ENCODE assay signal across 12 mouse cellular contexts in genomic region chr8:128034127-128034526, GRCm38 (mm10).
A peak's percentile ranks its signal among the peaks of the same experiment; 100 is the strongest.
DNase-seq lines count a peak whose midpoint lies in the region; ATAC-seq and TF ChIP-seq lines count a peak whose summit lies in the region.
"Had no signal": no experiment of that assay in that cellular context is flagged by ENCODE, and none has a peak within 500 bp of the region (broad histone marks: within the 10 kb centered on the region; RNA-seq: fewer than 3 reads in every experiment).

No protein-coding gene starts in this region.

- no peaks in the 10 kb centered on the region for H3K9me3 ChIP-seq in intestine, embryonic 16.5 days (ENCODE audit: control insufficient read depth, low read length)
- no peaks in the 10 kb centered on the region for H3K9me3 ChIP-seq in intestine, postnatal 0 days (ENCODE audit: control insufficient read depth)
- no peaks in the 10 kb centered on the region for H3K9me3 ChIP-seq in lung, embryonic 15.5 days
- H3K9me3 ChIP-seq in forebrain, embryonic 16.5 days (ENCODE audit: control insufficient read depth, low read length): no peaks in the 10 kb centered on the region
- H3K9me3 ChIP-seq: forebrain, embryonic 10.5 days; liver, embryonic 12.5 days; midbrain, embryonic 15.5 days had no signal

- H3K27ac ChIP-seq in intestine, embryonic 16.5 days (ENCODE audit: low read length): no peak overlapping the region
- H3K27ac ChIP-seq in intestine, postnatal 0 days (ENCODE audit: low read depth, low read length): no peak overlapping the region
- H3K27ac ChIP-seq in lung, embryonic 15.5 days: no peak overlapping the region
- H3K27ac ChIP-seq in forebrain, embryonic 16.5 days (ENCODE audit: low read length): no peak overlapping the region
- H3K27ac ChIP-seq: forebrain, embryonic 10.5 days; liver, embryonic 12.5 days; midbrain, embryonic 15.5 days had no signal

- 60% methylated on average over 6 of the region's 6 CpGs for WGBS in intestine, embryonic 16.5 days
- 43% methylated on average over 6 of the region's 6 CpGs for WGBS in intestine, postnatal 0 days
- WGBS in lung, embryonic 15.5 days: 24% methylated on average over 6 of the region's 6 CpGs
- 76% methylated on average over 6 of the region's 6 CpGs for WGBS in forebrain, embryonic 16.5 days

- no peak for TF ChIP-seq CTCF in intestine, postnatal 0 days (IDR thresholded peaks at IDR 0.05; ENCODE audit: low read depth)

- ATAC-seq in intestine, embryonic 16.5 days: 0 out of 2 replicates have a peak, but pooled peaks have one; percentile 56
- ATAC-seq in intestine, postnatal 0 days: no peak
- peak; percentile 55; the same call in 1 of the 2 replicates for ATAC-seq in lung, embryonic 15.5 days (ENCODE audit: borderline replicate concordance, extremely low read depth, low FRiP score, low TSS enrichment)
- ATAC-seq in forebrain, embryonic 16.5 days: no peak
- ATAC-seq: liver, embryonic 12.5 days; midbrain, embryonic 15.5 days had no signal

- H3K9ac ChIP-seq in intestine, embryonic 16.5 days (ENCODE audit: low read depth, low read length): no peak overlapping the region
- H3K9ac ChIP-seq in intestine, postnatal 0 days (ENCODE audit: low read depth, low read length): no peak overlapping the region
- no peak overlapping the region for H3K9ac ChIP-seq in lung, embryonic 15.5 days
- H3K9ac ChIP-seq in forebrain, embryonic 16.5 days (replicated peaks; ENCODE audit: low read depth, low read length): no peak overlapping the region
- H3K9ac ChIP-seq: liver, embryonic 12.5 days; midbrain, embryonic 15.5 days had no signal

- DNase-seq in NIH3T3 (ENCODE audit: low read depth): peak; percentile 50
- DNase-seq in heart, adult 8-10 months (ENCODE audit: low spot score): peak; percentile 38
- no peak for DNase-seq in embryo, embryonic 10 days (ENCODE audit: low spot score)
- DNase-seq in kidney, postnatal 4 days: no peak
- DNase-seq: kidney, adult 11 months had no signal

- no peak overlapping the region for H3K4me2 ChIP-seq in intestine, embryonic 16.5 days (ENCODE audit: low read depth, low read length)
- no peak overlapping the region for H3K4me2 ChIP-seq in intestine, postnatal 0 days (replicated peaks; ENCODE audit: low read depth)
- no peak overlapping the region for H3K4me2 ChIP-seq in lung, embryonic 15.5 days
- H3K4me2 ChIP-seq in forebrain, embryonic 16.5 days (ENCODE audit: low read length): no peak overlapping the region
- H3K4me2 ChIP-seq: liver, embryonic 12.5 days; midbrain, embryonic 15.5 days had no signal

- H3K4me1 ChIP-seq in intestine, embryonic 16.5 days (ENCODE audit: control insufficient read depth, insufficient read depth, low read length): 0 out of 2 replicates have a peak, but pooled peaks cover 4% of the 10 kb centered on the region
- H3K4me1 ChIP-seq in intestine, postnatal 0 days (replicated peaks; ENCODE audit: control insufficient read depth, insufficient read depth, low read length): no peaks in the 10 kb centered on the region
- H3K4me1 ChIP-seq in lung, embryonic 15.5 days: peaks cover 5% of the 10 kb centered on the region; the same call in 1 of the 2 replicates
- peaks cover 4% of the 10 kb centered on the region for H3K4me1 ChIP-seq in forebrain, embryonic 16.5 days (replicated peaks; ENCODE audit: control insufficient read depth, insufficient read depth, low read length)
- H3K4me1 ChIP-seq: forebrain, embryonic 10.5 days; liver, embryonic 12.5 days; midbrain, embryonic 15.5 days had no signal

- no peaks in the 10 kb centered on the region for H3K36me3 ChIP-seq in intestine, embryonic 16.5 days (ENCODE audit: control insufficient read depth, insufficient read depth, low read length)
- H3K36me3 ChIP-seq in intestine, postnatal 0 days (ENCODE audit: control insufficient read depth, insufficient read depth): no peaks in the 10 kb centered on the region
- H3K36me3 ChIP-seq in lung, embryonic 15.5 days: no peaks in the 10 kb centered on the region
- no peaks in the 10 kb centered on the region for H3K36me3 ChIP-seq in forebrain, embryonic 16.5 days (ENCODE audit: control insufficient read depth, insufficient read depth)
- H3K36me3 ChIP-seq: forebrain, embryonic 10.5 days; liver, embryonic 12.5 days; midbrain, embryonic 15.5 days had no signal

- no peaks in the 10 kb centered on the region for H3K27me3 ChIP-seq in intestine, embryonic 16.5 days (replicated peaks; ENCODE audit: control insufficient read depth, insufficient read depth, low read length)
- H3K27me3 ChIP-seq in intestine, postnatal 0 days (replicated peaks; ENCODE audit: control insufficient read depth, insufficient read depth, low read length): no peaks in the 10 kb centered on the region
- no peaks in the 10 kb centered on the region for H3K27me3 ChIP-seq in lung, embryonic 15.5 days
- no peaks in the 10 kb centered on the region for H3K27me3 ChIP-seq in forebrain, embryonic 16.5 days (replicated peaks; ENCODE audit: control insufficient read depth, insufficient read depth, low read length)
- H3K27me3 ChIP-seq: liver, embryonic 12.5 days; midbrain, embryonic 15.5 days had no signal

- H3K4me3 ChIP-seq in intestine, embryonic 16.5 days (ENCODE audit: low read length): no peak overlapping the region
- no peak overlapping the region for H3K4me3 ChIP-seq in intestine, postnatal 0 days (ENCODE audit: low read depth, low read length)
- H3K4me3 ChIP-seq in lung, embryonic 15.5 days: no peak overlapping the region
- no peak overlapping the region for H3K4me3 ChIP-seq in forebrain, embryonic 16.5 days (replicated peaks; ENCODE audit: low read length)
- H3K4me3 ChIP-seq: forebrain, embryonic 10.5 days; liver, embryonic 12.5 days; midbrain, embryonic 15.5 days had no signal

Comparison
In these comparisons a context has a peak if more than half of its experiments do, and no peak if none do; other contexts are left out.
1. ATAC-seq: peak in intestine, embryonic 16.5 days (single experiment) and lung, embryonic 15.5 days (single experiment); none in intestine, postnatal 0 days (single experiment) and forebrain, embryonic 16.5 days (single experiment).
2. DNase-seq: peak in NIH3T3 (single experiment) and heart, adult 8-10 months (single experiment); none in embryo, embryonic 10 days (single experiment) and kidney, postnatal 4 days (0 of 2).